Mouse (Mus musculus) lung, postnatal 36 days (tissue): ENCODE data around the gene H2afb2.

Source experiments
- DNase-seq: peaks from one replicate; pipeline ENCODE4 v3.0.0; 2022; ENCODE audit warnings: mixed read lengths

Gene H2afb2

DNA sequence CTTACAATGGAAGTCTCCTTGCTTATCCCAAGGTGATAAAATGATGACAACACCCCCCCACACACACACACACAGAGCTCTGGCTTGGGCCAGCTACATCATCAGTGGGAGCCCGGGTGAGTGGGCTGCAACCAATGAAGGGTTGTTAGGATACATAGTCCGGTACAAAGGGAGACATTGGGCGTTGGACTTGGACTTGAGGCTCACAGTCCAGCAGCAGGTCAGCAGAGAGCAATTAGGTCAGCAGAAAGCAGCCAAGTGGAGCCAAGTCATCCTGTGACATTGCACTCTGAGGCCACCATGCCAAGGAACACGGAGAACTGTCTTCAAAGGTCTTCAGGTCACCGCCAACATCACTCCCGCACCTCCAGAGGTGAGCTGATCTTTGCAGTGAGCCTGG is at the start of gene H2afb2:
H2afb2 (plus strand) TSS at position 301 of the 400 bp plus-strand sequence.
- no peak for DNase-seq
